Mouse (Mus musculus) liver, embryonic 16.5 days (tissue): ENCODE measurements at regions not wholly inside any gene's neighbourhood (a gene's known extent, or its start where the extent isn't known, plus 50 kb on each side); places are given as distances from the start of the nearest gene placed in this dataset.

Experiments used
- ATAC-seq: fragments of 200-750 bp; cut with Nextera tagmentation; 2 replicates; pipeline ENCODE4 v1.8.0; 2017; ENCODE audit warnings: low read depth, mild to moderate bottlenecking, moderate number of reproducible peaks, moderate library complexity
- H3K27ac ChIP-seq: fragments of 300-500 bp; sonication (generic); 2 replicates; pipeline ENCODE4 v1.5.1; 2014; ENCODE audit warnings: mild to moderate bottlenecking, low read length
- H3K27me3 ChIP-seq: fragments of 300-500 bp; sonication (generic); 2 replicates; pipeline ENCODE4 v1.6.1; 2014; ENCODE audit warnings: low read depth, low read length, mixed read lengths; ENCODE audit not compliant: control insufficient read depth, insufficient read depth
- H3K36me3 ChIP-seq: fragments of 300-500 bp; sonication (generic); 2 replicates; pipeline ENCODE4 v1.6.1; 2014; ENCODE audit warnings: mild to moderate bottlenecking; ENCODE audit not compliant: control insufficient read depth, insufficient read depth
- H3K4me1 ChIP-seq: fragments of 300-500 bp; sonication (generic); 2 replicates; pipeline ENCODE4 v1.6.1; 2014; ENCODE audit warnings: low read depth, low read length, mixed read lengths; ENCODE audit not compliant: control insufficient read depth
- H3K4me2 ChIP-seq: fragments of 300-500 bp; sonication (generic); 2 replicates; pipeline ENCODE4 v1.6.1; 2014; ENCODE audit warnings: low read depth, low read length, mixed read lengths
- H3K4me3 ChIP-seq: fragments of 300-500 bp; sonication (generic); 2 replicates; pipeline ENCODE4 v1.5.1; 2014; ENCODE audit warnings: low read depth, mild to moderate bottlenecking, low read length
- H3K9ac ChIP-seq: fragments of 300-500 bp; sonication (generic); 2 replicates; pipeline ENCODE4 v1.6.1; 2014; ENCODE audit warnings: low read depth, low read length
- H3K9me3 ChIP-seq: fragments of 300-500 bp; sonication (generic); replicated peaks from 2 replicates; pipeline ENCODE4 v1.6.1; 2016; ENCODE audit warnings: low read length; ENCODE audit not compliant: control insufficient read depth
- WGBS: fragments of 180-500 bp; shearing (Covaris S2); extraction: QIAGEN DNeasy Blood & Tissue Kit; methylation state at CpG from one replicate; pipeline ENCODE4 v1.1.7; 2014; ENCODE audit not compliant: insufficient replicate concordance; 5-methylcytosine and 5-hydroxymethylcytosine counted together

GRCm38 (mm10) chr13:102380667-102381066 lies 312.7 kb upstream of the Cd180 start:
- no peaks in the 10 kb centered on the region for H3K36me3 ChIP-seq
- H3K9me3 ChIP-seq = no peaks in the 10 kb centered on the region
- no peaks in the 10 kb centered on the region for H3K27me3 ChIP-seq
- no peak for ATAC-seq
- WGBS = 25% methylated on average over 2 of the region's 2 CpGs
- H3K4me2 ChIP-seq = no peak overlapping the region
- H3K9ac ChIP-seq = no peak overlapping the region
- H3K27ac ChIP-seq = no peak overlapping the region
- H3K4me1 ChIP-seq = no peaks in the 10 kb centered on the region
- H3K4me3 ChIP-seq = no peak overlapping the region

DNA sequence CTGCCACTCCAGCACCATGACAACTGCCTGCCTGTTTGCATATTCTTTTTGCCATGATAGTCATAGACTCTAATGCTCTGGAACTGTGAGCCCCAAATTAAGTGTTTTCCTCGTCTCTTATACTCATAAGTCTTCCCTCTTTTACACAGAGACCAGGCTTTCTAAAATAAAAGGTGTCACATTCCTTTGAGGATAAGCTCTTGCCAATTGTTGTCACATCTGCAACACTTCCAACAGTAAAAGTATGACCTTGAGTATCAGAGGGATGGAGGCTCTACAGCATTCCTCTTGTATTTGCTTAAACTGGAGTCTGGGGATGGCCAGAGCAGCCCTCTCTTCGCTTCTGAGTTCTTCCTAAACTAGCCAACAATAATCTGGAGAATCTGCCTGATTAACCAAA lies 301.4 kb upstream of the Cd180 start:
- WGBS = 52% methylated on average over 2 of the region's 2 CpGs
- no peak overlapping the region for H3K9ac ChIP-seq
- no peaks in the 10 kb centered on the region for H3K4me1 ChIP-seq
- H3K4me3 ChIP-seq = no peak overlapping the region
- no peak for ATAC-seq
- H3K36me3 ChIP-seq = no peaks in the 10 kb centered on the region
- H3K27me3 ChIP-seq = no peaks in the 10 kb centered on the region
- H3K27ac ChIP-seq = no peak overlapping the region
- no peaks in the 10 kb centered on the region for H3K9me3 ChIP-seq
- no peak overlapping the region for H3K4me2 ChIP-seq

DNA sequence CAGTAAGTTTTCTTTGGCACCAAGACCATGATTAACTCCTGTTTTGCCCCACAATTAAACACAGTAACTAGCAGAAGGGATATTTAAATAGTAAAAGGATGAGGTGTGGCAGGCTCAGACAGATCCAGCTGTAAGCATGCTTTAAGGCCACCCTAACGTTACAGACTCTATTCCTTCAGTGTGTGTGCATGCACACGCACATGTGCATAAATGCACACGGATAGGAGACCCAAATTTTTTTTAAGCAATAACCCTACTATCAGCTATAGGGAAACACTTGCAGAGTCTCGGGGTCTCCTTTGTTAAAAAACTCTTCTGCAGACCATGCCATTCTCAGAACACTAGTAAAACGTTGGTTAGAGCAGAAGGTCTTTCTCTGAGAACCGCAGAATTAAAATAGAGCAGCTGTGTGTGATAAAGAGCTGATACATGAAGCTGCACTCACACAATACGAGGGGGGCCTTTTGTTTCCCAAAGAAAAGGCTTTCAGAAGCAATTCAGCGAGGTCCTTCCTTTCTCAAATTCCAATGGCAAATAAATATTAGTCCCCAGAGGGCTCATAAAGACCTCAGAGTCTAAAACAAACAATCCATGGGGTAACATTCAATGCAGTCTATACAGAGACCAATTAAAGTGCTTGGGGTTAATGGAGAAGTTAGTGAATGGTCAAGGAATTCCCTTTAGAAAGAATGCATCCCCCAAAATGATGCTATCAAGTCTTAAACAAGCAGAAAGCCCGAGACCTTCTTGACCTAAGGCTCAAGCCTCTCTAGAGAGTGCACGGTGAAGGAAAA lies 300.3 kb upstream of the Cd180 start:
- Histone ChIP-seq H3K4me2 (no peak overlapping the region), H3K9me3 (no peaks in the 10 kb centered on the region), H3K4me1 (no peaks in the 10 kb centered on the region), H3K27ac (no peak overlapping the region), H3K4me3 (no peak overlapping the region), H3K27me3 (no peaks in the 10 kb centered on the region), H3K36me3 (no peaks in the 10 kb centered on the region), H3K9ac (no peak overlapping the region)
- ATAC-seq = no peak
- 46% methylated on average over 10 of the region's 10 CpGs for WGBS

- Histone ChIP-seq H3K9ac (no peak overlapping the region), H3K27me3 (no peaks in the 10 kb centered on the region), H3K4me1 (no peaks in the 10 kb centered on the region), H3K36me3 (no peaks in the 10 kb centered on the region), H3K27ac (no peak overlapping the region), H3K4me3 (no peak overlapping the region), H3K9me3 (no peaks in the 10 kb centered on the region), H3K4me2 (no peak overlapping the region)
- WGBS = 57% methylated on average over 2 of the region's 2 CpGs
- ATAC-seq = no peak
Observed at GRCm38 (mm10) chr13:102393662-102393970, 299.7 kb upstream of the Cd180 start.

DNA sequence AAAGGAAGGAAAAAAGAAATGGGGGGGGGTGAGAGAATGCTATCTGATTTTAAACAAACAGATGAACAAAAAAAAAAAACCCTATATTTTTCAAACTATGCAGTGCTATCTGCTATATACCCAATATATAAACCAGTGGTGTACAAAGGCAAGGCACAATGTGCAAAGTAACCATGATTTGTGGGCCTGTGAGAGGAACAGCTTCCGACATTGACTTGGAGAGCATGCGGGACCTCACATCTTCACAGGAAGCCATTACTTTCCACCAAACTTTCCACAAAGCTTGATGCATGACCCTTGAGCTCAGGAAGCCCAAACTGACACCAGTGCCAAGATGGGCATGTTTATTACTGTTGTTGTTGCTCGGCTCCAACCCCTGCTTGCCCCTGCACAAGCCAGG lies 299.3 kb upstream of the Cd180 start:
- WGBS = 63% methylated on average over 3 of the region's 3 CpGs
- ATAC-seq = no peak
- no peak overlapping the region for H3K4me2 ChIP-seq

GRCm38 (mm10) chr13:102397411-102397810 lies 295.9 kb upstream of the Cd180 start:
- no peak overlapping the region for H3K4me2 ChIP-seq
- no peak overlapping the region for H3K9ac ChIP-seq
- no peaks in the 10 kb centered on the region for H3K9me3 ChIP-seq
- no peaks in the 10 kb centered on the region for H3K36me3 ChIP-seq
- no peak for ATAC-seq
- H3K4me1 ChIP-seq = no peaks in the 10 kb centered on the region
- WGBS = 79% methylated on average over 4 of the region's 4 CpGs
- no peaks in the 10 kb centered on the region for H3K27me3 ChIP-seq
- H3K4me3 ChIP-seq = no peak overlapping the region
- H3K27ac ChIP-seq = no peak overlapping the region

More for the DNA sequence above, 299.3 kb upstream of the Cd180 start:
- no peaks in the 10 kb centered on the region for H3K36me3 ChIP-seq
- no peaks in the 10 kb centered on the region for H3K9me3 ChIP-seq
- no peaks in the 10 kb centered on the region for H3K4me1 ChIP-seq
- no peaks in the 10 kb centered on the region for H3K27me3 ChIP-seq
- no peak overlapping the region for H3K4me3 ChIP-seq
- H3K9ac ChIP-seq = no peak overlapping the region
- no peak overlapping the region for H3K27ac ChIP-seq

- H3K9me3 ChIP-seq = no peaks in the 10 kb centered on the region
- no peak overlapping the region for H3K9ac ChIP-seq
- no peak overlapping the region for H3K27ac ChIP-seq
- 69% methylated on average over 4 of the region's 4 CpGs for WGBS
- no peaks in the 10 kb centered on the region for H3K36me3 ChIP-seq
- no peak overlapping the region for H3K4me2 ChIP-seq
- no peak overlapping the region for H3K4me3 ChIP-seq
- no peaks in the 10 kb centered on the region for H3K4me1 ChIP-seq
- no peak for ATAC-seq
- H3K27me3 ChIP-seq = no peaks in the 10 kb centered on the region
Observed at GRCm38 (mm10) chr13:102411840-102412239, 281.5 kb upstream of the Cd180 start.

DNA sequence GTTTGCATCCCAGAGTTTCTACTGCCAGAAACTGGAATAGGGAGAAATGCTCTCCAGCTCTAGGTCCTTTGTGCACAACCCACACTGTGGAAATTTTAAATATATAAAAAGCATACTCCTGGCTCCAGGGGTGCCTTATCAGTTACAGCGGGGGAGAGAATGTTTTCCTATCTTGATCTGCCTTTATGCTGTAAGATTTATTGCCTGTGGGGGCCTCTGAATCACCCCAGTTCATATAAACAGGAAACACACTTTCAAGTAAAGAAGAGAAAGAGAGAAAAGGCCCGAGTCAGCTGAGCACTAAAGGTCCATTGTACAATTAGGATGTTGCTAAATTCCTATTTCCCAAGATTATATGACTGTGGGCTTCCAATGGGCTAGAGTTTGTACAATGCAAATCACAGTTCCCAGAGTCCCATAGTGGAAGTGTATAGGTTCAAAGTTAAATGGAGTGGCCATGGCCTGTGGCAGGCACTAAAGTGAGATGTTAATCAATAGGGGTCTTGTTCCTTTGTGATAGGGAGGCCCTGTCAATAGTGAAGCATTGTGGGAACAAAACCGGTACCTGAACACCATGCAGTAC lies 258.9 kb upstream of the Cd180 start:
- Histone ChIP-seq H3K27me3 (no peaks in the 10 kb centered on the region), H3K9ac (no peak overlapping the region), H3K36me3 (no peaks in the 10 kb centered on the region), H3K9me3 (no peaks in the 10 kb centered on the region), H3K27ac (no peak overlapping the region), H3K4me1 (no peaks in the 10 kb centered on the region), H3K4me2 (no peak overlapping the region), H3K4me3 (no peak overlapping the region)
- ATAC-seq = no peak
- WGBS = 39% methylated on average over 3 of the region's 3 CpGs

DNA sequence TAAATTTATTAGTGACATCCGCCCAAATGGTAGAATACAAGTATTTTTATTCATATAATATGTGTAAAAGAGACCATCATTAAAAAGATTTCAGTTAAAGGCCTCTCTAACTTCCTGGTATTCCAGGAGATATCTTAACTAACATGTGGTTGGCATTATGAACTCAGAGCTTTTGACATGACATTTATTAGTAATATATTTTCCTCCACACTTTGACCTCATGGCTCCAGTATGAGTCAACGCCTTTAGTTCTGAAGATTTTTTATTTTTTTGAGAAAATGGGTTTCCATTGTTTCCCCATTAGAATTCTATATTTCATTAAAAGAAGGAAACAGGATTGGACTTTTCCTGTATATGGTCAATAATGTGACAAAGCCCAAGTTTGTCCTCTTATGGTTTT lies 250.7 kb upstream of the Cd180 start:
- H3K27me3 ChIP-seq = no peaks in the 10 kb centered on the region
- no peak overlapping the region for H3K4me2 ChIP-seq
- no peak for ATAC-seq
- no peaks in the 10 kb centered on the region for H3K36me3 ChIP-seq
- H3K27ac ChIP-seq = no peak overlapping the region
- H3K4me3 ChIP-seq = no peak overlapping the region
- no peaks in the 10 kb centered on the region for H3K9me3 ChIP-seq
- H3K9ac ChIP-seq = no peak overlapping the region
- 48% methylated on average over 2 of the region's 2 CpGs for WGBS
- H3K4me1 ChIP-seq = no peaks in the 10 kb centered on the region
